Mouse (Mus musculus) stomach, embryonic 15.5 days (tissue): ENCODE results near the gene Tpcn1. TPM values are rescaled to one million over a fixed set of nuclear protein-coding genes. Genes with fewer than 3 reads are reported as not detected.

ENCODE experiments used
- ATAC-seq: fragments of 200-750 bp; cut with Nextera tagmentation; 2 replicates; pipeline ENCODE4 v1.8.0; 2017; ENCODE audit warnings: low read depth, moderate number of reproducible peaks, moderate TSS enrichment; ENCODE audit not compliant: insufficient read depth, low FRiP score
- H3K27ac ChIP-seq: fragments of 300-500 bp; sonication (generic); 2 replicates; pipeline ENCODE4 v1.5.1; 2015; ENCODE audit warnings: mild to moderate bottlenecking, inconsistent platforms
- H3K27me3 ChIP-seq: fragments of 300-500 bp; sonication (generic); replicated peaks from 2 replicates; pipeline ENCODE4 v1.6.1; 2015; ENCODE audit warnings: inconsistent platforms
- H3K36me3 ChIP-seq: fragments of 300-500 bp; sonication (generic); 2 replicates; pipeline ENCODE4 v1.6.1; 2015; ENCODE audit warnings: inconsistent platforms
- H3K4me1 ChIP-seq: fragments of 300-500 bp; sonication (generic); 2 replicates; pipeline ENCODE4 v1.6.1; 2015; ENCODE audit warnings: inconsistent platforms
- H3K4me2 ChIP-seq: fragments of 300-500 bp; sonication (generic); 2 replicates; pipeline ENCODE4 v1.6.1; 2015; ENCODE audit warnings: mild to moderate bottlenecking, inconsistent platforms
- H3K4me3 ChIP-seq: fragments of 300-500 bp; sonication (generic); replicated peaks from 2 replicates; pipeline ENCODE4 v1.5.1; 2015; ENCODE audit warnings: inconsistent platforms
- H3K9ac ChIP-seq: fragments of 300-500 bp; sonication (generic); 2 replicates; pipeline ENCODE4 v1.6.1; 2015; ENCODE audit warnings: inconsistent platforms
- H3K9me3 ChIP-seq: fragments of 300-500 bp; sonication (generic); 2 replicates; pipeline ENCODE4 v1.6.1; 2016; ENCODE audit warnings: inconsistent platforms
- WGBS: fragments of 180-500 bp; shearing (Covaris S2); methylation state at CpG from one replicate; pipeline ENCODE4 v1.1.7; 2015; 5-methylcytosine and 5-hydroxymethylcytosine counted together
- polyA plus RNA-seq: library from polyadenylated mRNA; unstranded; fragments of >200 nt; fragmentation: Nextera tagmentation; extraction: Ambion mirVana; gene quantifications from 2 replicates; pipeline ENCODE4 v1.2.1, GENCODE M21; 2015

Gene Tpcn1
- polyA plus RNA-seq, 1 experiment from 2014 or later, result 25.7 TPM

- Histone ChIP-seq H3K27ac (peak overlapping the region; percentile 58; the same call in 1 of the 2 replicates), H3K4me2 (no peak overlapping the region), H3K27me3 (no peaks in the 10 kb centered on the region), H3K9ac (no peak overlapping the region), H3K36me3 (no peaks in the 10 kb centered on the region), H3K4me1 (peaks cover 39% of the 10 kb centered on the region), H3K4me3 (no peak overlapping the region), H3K9me3 (no peaks in the 10 kb centered on the region)
- peak; percentile 53; the same call in 1 of the 2 replicates for ATAC-seq
- WGBS, result 67% methylated on average over 11 of the region's 11 CpGs
Measured at GRCm38 (mm10) chr5:120576781-120577301, 11.6 kb downstream of the Tpcn1 start.

GRCm38 (mm10) chr5:120574469-120575063, 13.9 kb downstream of the Tpcn1 start:
- no peak overlapping the region for H3K4me2 ChIP-seq
- no peaks in the 10 kb centered on the region for H3K36me3 ChIP-seq
- no peaks in the 10 kb centered on the region for H3K27me3 ChIP-seq
- peaks cover 54% of the 10 kb centered on the region for H3K4me1 ChIP-seq
- 70% methylated on average over 10 of the region's 10 CpGs for WGBS
- no peak overlapping the region for H3K9ac ChIP-seq
- H3K9me3 ChIP-seq, result no peaks in the 10 kb centered on the region
- no peak for ATAC-seq
- H3K27ac ChIP-seq, result no peak overlapping the region
- no peak overlapping the region for H3K4me3 ChIP-seq

DNA sequence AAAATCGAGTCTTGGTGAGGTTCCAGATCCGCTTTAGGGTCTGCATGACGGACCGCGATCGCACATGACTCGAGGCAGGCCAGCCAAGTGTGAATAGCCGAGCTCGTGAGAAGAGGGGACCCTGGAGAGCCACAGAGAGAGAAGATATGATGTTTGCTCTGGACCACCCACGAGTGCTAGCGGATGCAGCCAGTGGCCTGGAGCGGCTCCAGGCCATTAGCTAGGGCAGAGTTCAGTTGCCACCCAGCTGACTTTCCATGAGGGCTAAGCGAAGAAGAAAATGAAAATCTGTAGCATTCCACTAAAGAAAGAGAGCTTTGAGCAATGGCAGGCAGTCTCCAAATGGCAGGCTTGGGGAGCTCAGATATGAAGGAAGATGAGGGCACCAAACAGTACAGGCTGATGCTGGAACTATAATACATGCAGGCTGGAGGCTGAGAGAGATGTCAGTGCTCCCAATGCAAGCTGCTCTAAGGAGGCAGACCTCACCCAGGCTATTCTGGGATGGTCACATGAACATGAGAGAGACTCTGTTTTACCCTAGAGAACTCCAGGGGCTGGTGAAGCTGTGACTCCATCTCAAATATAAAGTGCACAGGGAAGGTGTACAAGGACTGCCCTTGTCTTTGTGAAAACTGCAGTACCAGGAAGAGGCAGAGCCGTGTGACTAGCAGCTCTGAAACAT, 17.3 kb downstream of the Tpcn1 start:
- no peak overlapping the region for H3K4me3 ChIP-seq
- H3K4me1 ChIP-seq, result peaks cover 57% of the 10 kb centered on the region
- H3K4me2 ChIP-seq, result no peak overlapping the region
- 46% methylated on average over 14 of the region's 14 CpGs for WGBS
- no peaks in the 10 kb centered on the region for H3K27me3 ChIP-seq
- no peaks in the 10 kb centered on the region for H3K9me3 ChIP-seq
- H3K36me3 ChIP-seq, result no peaks in the 10 kb centered on the region
- no peak for ATAC-seq
- H3K9ac ChIP-seq, result no peak overlapping the region
- peak overlapping the region; percentile 61 for H3K27ac ChIP-seq

DNA sequence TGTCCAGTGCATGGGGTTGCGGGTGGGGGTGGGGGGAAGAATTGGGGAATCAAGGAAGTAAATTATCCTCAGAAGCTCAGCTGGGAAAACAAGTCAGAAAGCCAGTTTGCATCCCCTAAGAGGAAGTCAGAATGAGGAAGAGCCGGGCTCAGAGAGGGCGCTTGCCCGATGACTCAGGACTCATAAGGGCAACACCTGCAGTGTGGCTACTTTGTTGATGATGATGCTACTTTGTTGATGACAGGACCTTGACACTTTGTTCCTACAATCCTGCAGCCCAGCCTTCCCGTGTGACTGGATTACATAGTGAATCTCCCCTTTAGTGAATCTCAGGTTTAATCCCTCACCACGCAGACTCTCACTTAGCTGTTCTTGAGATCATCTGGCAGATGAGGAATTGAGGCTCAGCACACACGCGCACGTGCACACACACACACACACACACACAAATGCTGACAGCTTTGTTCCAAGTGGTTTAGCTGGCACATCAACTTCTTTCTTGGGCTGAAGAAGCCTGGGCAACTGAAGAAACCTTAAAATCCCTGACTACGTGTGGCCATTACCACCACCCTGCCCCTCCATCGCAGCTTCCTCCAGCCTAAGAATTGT, 18.1 kb downstream of the Tpcn1 start:
- WGBS, result 73% methylated on average over 11 of the region's 11 CpGs
- Histone ChIP-seq H3K9me3 (no peaks in the 10 kb centered on the region), H3K4me2 (no peak overlapping the region), H3K27ac (peak overlapping the region; percentile 61; the same call in 1 of the 2 replicates), H3K4me1 (peaks cover 65% of the 10 kb centered on the region), H3K9ac (no peak overlapping the region), H3K36me3 (no peaks in the 10 kb centered on the region), H3K4me3 (no peak overlapping the region), H3K27me3 (no peaks in the 10 kb centered on the region)
- no peak for ATAC-seq

GRCm38 (mm10) chr5:120569791-120570190, 18.7 kb downstream of the Tpcn1 start:
- Histone ChIP-seq H3K4me2 (no peak overlapping the region), H3K27me3 (no peaks in the 10 kb centered on the region), H3K4me3 (no peak overlapping the region), H3K36me3 (no peaks in the 10 kb centered on the region), H3K27ac (no peak overlapping the region), H3K9ac (no peak overlapping the region), H3K4me1 (peaks cover 71% of the 10 kb centered on the region), H3K9me3 (no peaks in the 10 kb centered on the region)
- no peak for ATAC-seq
- WGBS, result 70% methylated on average over 3 of the region's 3 CpGs

- Histone ChIP-seq H3K4me1 (peaks cover 75% of the 10 kb centered on the region), H3K36me3 (no peaks in the 10 kb centered on the region), H3K9me3 (no peaks in the 10 kb centered on the region), H3K27ac (0 out of 2 replicates have a peak overlapping the region, but pooled peaks have one; percentile 77), H3K27me3 (no peaks in the 10 kb centered on the region), H3K4me3 (no peak overlapping the region), H3K4me2 (no peak overlapping the region), H3K9ac (no peak overlapping the region)
- no peak for ATAC-seq
- WGBS, result 78% methylated on average over 4 of the region's 4 CpGs
Measured at GRCm38 (mm10) chr5:120568964-120569363, 19.5 kb downstream of the Tpcn1 start.

GRCm38 (mm10) chr5:120568336-120568768, 20.1 kb downstream of the Tpcn1 start:
- H3K4me1 ChIP-seq, result peaks cover 80% of the 10 kb centered on the region
- no peaks in the 10 kb centered on the region for H3K9me3 ChIP-seq
- H3K9ac ChIP-seq, result no peak overlapping the region
- 46% methylated on average over 9 of the region's 9 CpGs for WGBS
- no peak for ATAC-seq
- no peak overlapping the region for H3K4me3 ChIP-seq
- no peaks in the 10 kb centered on the region for H3K27me3 ChIP-seq
- H3K4me2 ChIP-seq, result 0 out of 2 replicates have a peak overlapping the region, but pooled peaks have one; percentile 2
- no peaks in the 10 kb centered on the region for H3K36me3 ChIP-seq
- peak overlapping the region; percentile 77; the same call in 1 of the 2 replicates for H3K27ac ChIP-seq

DNA sequence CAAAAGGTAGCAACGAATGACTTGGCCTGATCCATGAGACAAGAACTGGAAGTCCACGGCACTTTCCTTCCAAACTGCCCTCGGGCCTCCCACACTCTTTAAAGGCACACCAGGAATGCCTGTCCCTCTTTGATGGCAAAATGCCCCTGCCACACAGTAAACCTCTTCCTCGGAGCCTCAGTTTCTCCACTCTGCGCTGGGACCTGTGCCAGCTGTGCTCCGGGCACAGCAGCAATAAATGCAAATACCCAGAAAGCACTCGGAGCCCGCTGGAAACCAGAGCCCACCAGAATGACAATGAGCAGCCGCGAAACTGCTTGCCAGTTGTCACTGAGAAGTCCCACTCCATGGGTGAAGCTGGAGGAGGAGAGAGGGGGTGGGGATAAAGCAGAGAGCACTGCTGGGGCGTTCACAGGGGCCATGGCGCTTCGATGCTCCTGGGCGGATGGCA, 20.7 kb downstream of the Tpcn1 start:
- Histone ChIP-seq H3K4me2 (no peak overlapping the region), H3K27ac (peak overlapping the region; percentile 77), H3K9me3 (no peaks in the 10 kb centered on the region), H3K27me3 (no peaks in the 10 kb centered on the region), H3K4me1 (peaks cover 85% of the 10 kb centered on the region), H3K9ac (no peak overlapping the region), H3K4me3 (no peak overlapping the region), H3K36me3 (no peaks in the 10 kb centered on the region)
- ATAC-seq, result no peak
- 63% methylated on average over 14 of the region's 14 CpGs for WGBS

DNA sequence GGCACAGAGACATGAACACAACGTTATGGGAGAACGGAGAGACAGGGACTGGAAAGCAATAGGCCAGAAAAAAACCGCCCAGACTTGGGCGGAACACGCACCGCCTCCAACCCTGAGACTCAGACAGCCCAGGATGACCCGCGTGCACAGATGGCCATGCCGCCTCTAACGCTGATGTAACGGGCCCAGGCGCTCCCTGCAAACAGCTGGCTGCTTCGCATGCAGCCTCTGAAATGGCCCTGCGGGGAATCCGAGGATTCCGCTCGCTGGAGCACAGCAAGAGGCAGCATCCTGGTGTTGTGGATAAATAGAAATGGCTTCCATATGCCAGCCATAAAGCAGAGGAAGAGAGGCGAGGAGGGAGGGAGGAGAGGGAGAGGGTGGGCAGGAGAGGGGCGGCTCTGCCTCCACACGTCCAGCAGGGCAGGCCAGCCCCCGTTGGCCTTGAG, 21.2 kb downstream of the Tpcn1 start:
- Histone ChIP-seq H3K27me3 (no peaks in the 10 kb centered on the region), H3K36me3 (no peaks in the 10 kb centered on the region), H3K4me3 (no peak overlapping the region), H3K4me2 (no peak overlapping the region), H3K9ac (no peak overlapping the region), H3K27ac (peak overlapping the region; percentile 77), H3K4me1 (peaks cover 85% of the 10 kb centered on the region), H3K9me3 (no peaks in the 10 kb centered on the region)
- no peak for ATAC-seq
- 38% methylated on average over 21 of the region's 21 CpGs for WGBS

GRCm38 (mm10) chr5:120566681-120567252, 21.7 kb downstream of the Tpcn1 start:
- Histone ChIP-seq H3K4me1 (peaks cover 84% of the 10 kb centered on the region), H3K9ac (no peak overlapping the region), H3K4me3 (no peak overlapping the region), H3K9me3 (no peaks in the 10 kb centered on the region), H3K36me3 (no peaks in the 10 kb centered on the region), H3K27me3 (no peaks in the 10 kb centered on the region), H3K27ac (peak overlapping the region; percentile 77), H3K4me2 (no peak overlapping the region)
- 62% methylated on average over 9 of the region's 9 CpGs for WGBS
- ATAC-seq, result no peak

- WGBS, result 62% methylated on average over 5 of the region's 5 CpGs
- peak overlapping the region; percentile 77 for H3K27ac ChIP-seq
- no peak for ATAC-seq
- H3K27me3 ChIP-seq, result no peaks in the 10 kb centered on the region
- H3K36me3 ChIP-seq, result no peaks in the 10 kb centered on the region
- no peak overlapping the region for H3K4me2 ChIP-seq
- peaks cover 80% of the 10 kb centered on the region for H3K4me1 ChIP-seq
- no peak overlapping the region for H3K9ac ChIP-seq
- H3K4me3 ChIP-seq, result no peak overlapping the region
- H3K9me3 ChIP-seq, result no peaks in the 10 kb centered on the region
Measured at GRCm38 (mm10) chr5:120566101-120566500, 22.4 kb downstream of the Tpcn1 start.
